Mouse (Mus musculus) small intestine, adult 2 months (tissue): ENCODE data around the gene E2f4. TPM values are rescaled to one million over a fixed set of nuclear protein-coding genes. Genes with fewer than 3 reads are reported as not detected.
A peak's percentile ranks its signal among the peaks of the same experiment; 100 is the strongest.

Source experiments
- H3K27ac ChIP-seq: fragments of 200-500 bp; 2 replicates; pipeline ENCODE4 v1.5.1; 2012; ENCODE audit warnings: low read depth, low read length, control low read depth, inconsistent platforms; ENCODE audit not compliant: insufficient read depth
- H3K27me3 ChIP-seq: fragments of 200-500 bp; 2 replicates; pipeline ENCODE4 v1.6.1; 2012; ENCODE audit warnings: mild to moderate bottlenecking, moderate library complexity, low read length, inconsistent platforms; ENCODE audit not compliant: control insufficient read depth, insufficient read depth
- H3K36me3 ChIP-seq: fragments of 200-500 bp; 2 replicates; pipeline ENCODE4 v1.6.1; 2012; ENCODE audit warnings: mild to moderate bottlenecking, low read length, control low read depth, inconsistent platforms; ENCODE audit not compliant: control insufficient read depth, insufficient read depth
- H3K4me1 ChIP-seq: fragments of 200-500 bp; 2 replicates; pipeline ENCODE4 v1.6.1; 2012; ENCODE audit warnings: low read length, inconsistent platforms, mixed read lengths; ENCODE audit not compliant: control insufficient read depth, insufficient read depth, insufficient read length
- H3K4me3 ChIP-seq: fragments of 200-500 bp; 2 replicates; pipeline ENCODE4 v1.5.1; 2012; ENCODE audit warnings: low read depth, mild to moderate bottlenecking, control low read depth, inconsistent platforms, low read length, moderate library complexity
- CTCF ChIP-seq: fragments of 200-500 bp; IDR thresholded peaks from 2 replicates; pipeline ENCODE4 v1.5.1; 2012; ENCODE audit warnings: low read depth, mild to moderate bottlenecking, control low read depth, inconsistent platforms, low read length, moderate library complexity, mixed read lengths; ENCODE audit not compliant: insufficient replicate concordance, insufficient read length; ENCODE audit errors: extremely low read depth
- POLR2A ChIP-seq: fragments of 200-500 bp; IDR thresholded peaks from 2 replicates; pipeline ENCODE4 v1.6.1; 2012; ENCODE audit warnings: low read depth, mild to moderate bottlenecking, control low read depth, inconsistent platforms, low read length, moderate library complexity
- WGBS: fragments of 180-500 bp; shearing (Covaris S2); methylation state at CpG from one replicate; pipeline ENCODE4 v1.1.7; 2018; 5-methylcytosine and 5-hydroxymethylcytosine counted together
- polyA plus RNA-seq: library from polyadenylated mRNA; depleted of rRNA; stranded (reverse); fragments of >200 nt; gene quantifications from 2 replicates; pipeline ENCODE4 v1.2.3, GENCODE M21; 2012

The E2f4 gene
- polyA plus RNA-seq, 1 experiment: 152 TPM

- 71% methylated on average over 11 of the region's 11 CpGs for WGBS
- Histone ChIP-seq H3K27me3 (no peaks in the 10 kb centered on the region; the same call in 1 of the 2 replicates), H3K4me3 (peak overlapping the region; percentile 20), H3K27ac (no peak overlapping the region), H3K36me3 (peaks cover 6% of the 10 kb centered on the region), H3K4me1 (peaks cover 18% of the 10 kb centered on the region)
- TF ChIP-seq CTCF: no peak
- no peak for TF ChIP-seq POLR2A
Observed at GRCm38 (mm10) chr8:105295256-105295655, 2.2 kb upstream of the E2f4 start.

GRCm38 (mm10) chr8:105295895-105296573 is 1.4 kb upstream of the E2f4 start, which contains the start of gene Exoc3l:
Gene Exoc3l, minus strand, starts transcription at chr8:105296101.
- Histone ChIP-seq H3K27me3 (no peaks in the 10 kb centered on the region), H3K4me1 (peaks cover 12% of the 10 kb centered on the region), H3K4me3 (peak within 1 kb of the TSS; percentile 20), H3K36me3 (peaks cover 12% of the 10 kb centered on the region), H3K27ac (no peak within 1 kb of the TSS)
- no peak for TF ChIP-seq CTCF
- 65% methylated on average over 11 of the region's 11 CpGs for WGBS

- Histone ChIP-seq H3K4me3 (peak overlapping the region; percentile 94), H3K27ac (no peak overlapping the region), H3K36me3 (peaks cover 32% of the 10 kb centered on the region), H3K27me3 (no peaks in the 10 kb centered on the region), H3K4me1 (peaks cover 12% of the 10 kb centered on the region)
- TF ChIP-seq CTCF: no peak
- TF ChIP-seq POLR2A: no peak
- 25% methylated on average over 18 of the region's 18 CpGs for WGBS
Observed at GRCm38 (mm10) chr8:105298351-105299252, 1.1 kb downstream of the E2f4 start.

GRCm38 (mm10) chr8:105299962-105300361 is 2.5 kb downstream of the E2f4 start:
- Histone ChIP-seq H3K36me3 (peaks cover 43% of the 10 kb centered on the region), H3K27ac (no peak overlapping the region), H3K4me3 (no peak overlapping the region), H3K27me3 (no peaks in the 10 kb centered on the region), H3K4me1 (peaks cover 17% of the 10 kb centered on the region)
- WGBS: 59% methylated on average over 8 of the region's 8 CpGs
- no peak for TF ChIP-seq CTCF
- no peak for TF ChIP-seq POLR2A

GRCm38 (mm10) chr8:105303396-105303795 is 5.9 kb downstream of the E2f4 start:
- Histone ChIP-seq H3K27ac (no peak overlapping the region), H3K36me3 (peaks cover 55% of the 10 kb centered on the region), H3K27me3 (no peaks in the 10 kb centered on the region), H3K4me1 (peaks cover 16% of the 10 kb centered on the region), H3K4me3 (no peak overlapping the region)
- no peak for TF ChIP-seq POLR2A
- TF ChIP-seq CTCF: no peak
- 78% methylated on average over 8 of the region's 8 CpGs for WGBS

GRCm38 (mm10) chr8:105303874-105304273 is 6.4 kb downstream of the E2f4 start:
- Histone ChIP-seq H3K4me1 (peaks cover 12% of the 10 kb centered on the region), H3K27ac (no peak overlapping the region), H3K4me3 (no peak overlapping the region), H3K27me3 (no peaks in the 10 kb centered on the region), H3K36me3 (peaks cover 58% of the 10 kb centered on the region)
- 79% methylated on average over 9 of the region's 9 CpGs for WGBS
- TF ChIP-seq POLR2A: no peak
- no peak for TF ChIP-seq CTCF
